Mouse (Mus musculus) induced T-regulatory cell, adult 2 months (primary cell): ENCODE measurements around the gene Zfp462.

Experiments
- DNase-seq: peaks from one replicate; pipeline ENCODE4 v3.0.0-alpha.2; 2012; ENCODE audit warnings: low read depth

Gene Zfp462

GRCm38 (mm10) chr4:55117839-55118487 is 173.1 kb downstream of the Zfp462 start:
- no peak for DNase-seq

- DNase-seq: no peak
Measured at GRCm38 (mm10) chr4:55121126-55121525, 176.3 kb downstream of the Zfp462 start.

GRCm38 (mm10) chr4:55121952-55122351 is 177.1 kb downstream of the Zfp462 start:
- DNase-seq: no peak

- DNase-seq: no peak
Measured at GRCm38 (mm10) chr4:55124126-55124525, 179.3 kb downstream of the Zfp462 start.

- DNase-seq: no peak
Measured at GRCm38 (mm10) chr4:55125048-55125737, 180.3 kb downstream of the Zfp462 start.

- no peak for DNase-seq
Measured at GRCm38 (mm10) chr4:55125738-55126054, 180.8 kb downstream of the Zfp462 start.

- DNase-seq: no peak
Measured at GRCm38 (mm10) chr4:55127228-55127901, 182.5 kb downstream of the Zfp462 start.

GRCm38 (mm10) chr4:55128088-55128835 is 183.4 kb downstream of the Zfp462 start:
- DNase-seq: no peak
